Mouse (Mus musculus) thymus, adult 2 months (tissue): Measurements from ENCODE around the gene Hus1b.

Experiments used
- CTCF ChIP-seq: fragments of 200-500 bp; IDR thresholded peaks from 2 replicates; pipeline ENCODE4 v1.5.1; 2012; ENCODE audit warnings: mild to moderate bottlenecking, control low read depth, low read length, moderate library complexity, borderline replicate concordance; ENCODE audit not compliant: control insufficient read depth, poor library complexity, insufficient read depth; ENCODE audit errors: extremely low read depth
- POLR2A ChIP-seq: fragments of 200-500 bp; IDR thresholded peaks from 2 replicates; pipeline ENCODE4 v1.6.1; 2012; ENCODE audit warnings: mild to moderate bottlenecking, low read length, control low read depth, moderate library complexity; ENCODE audit not compliant: control insufficient read depth, poor library complexity, insufficient read depth; ENCODE audit errors: extremely low read depth

- TF ChIP-seq POLR2A (no peak), CTCF (no peak)
Measured at GRCm38 (mm10) chr13:30966507-30966911, 18.9 kb upstream of the Hus1b start.
